Mouse (Mus musculus) gastrocnemius, postnatal 25 days (tissue): ENCODE results near the gene H1f0. TPM values are rescaled to one million over a fixed set of nuclear protein-coding genes. Genes with fewer than 3 reads are reported as not detected.
A peak's percentile ranks its signal among the peaks of the same experiment; 100 is the strongest.

Source experiments
- DNase-seq: peaks from one replicate; pipeline ENCODE4 v3.0.0; 2022
- microRNA-seq, 2 experiments: library from miRNA; unstranded; fragments of <30 nt; microRNA quantifications; one replicate each; pipeline ENCODE4 v1.2.0; 2021; ENCODE audit warnings: borderline replicate concordance in 2 of 2
- total RNA-seq, 2 experiments: library from RNA; stranded (reverse); gene quantifications; 1 replicate in 1 of 2; 2 replicates in 1 of 2; pipeline ENCODE4 v1.2.3; 2021

Gene H1f0
- total RNA-seq, 2 experiments from 2014 or later = 73.2 to 75.3 TPM

GRCm38 (mm10) chr15:79068416-79068815 is 40.2 kb downstream of the H1f0 start:
- no peak for DNase-seq

- no peak for DNase-seq
These were observed 43.1 kb downstream of the H1f0 start for GRCm38 (mm10) chr15:79071117-79072039.

GRCm38 (mm10) chr15:79073752-79074151 is 45.5 kb downstream of the H1f0 start:
- DNase-seq = no peak

- no peak for DNase-seq
These were observed 46.2 kb downstream of the H1f0 start for GRCm38 (mm10) chr15:79074446-79074845.

- DNase-seq = peak; percentile 85
These were observed 46.8 kb downstream of the H1f0 start, which contains the start of gene Eif3l for GRCm38 (mm10) chr15:79074913-79075532. TSS of gene Eif3l (plus strand) at chr15:79075179.

GRCm38 (mm10) chr15:79075658-79076365 is 47.6 kb downstream of the H1f0 start:
- no peak for DNase-seq

GRCm38 (mm10) chr15:79079567-79079966 is 51.3 kb downstream of the H1f0 start:
- no peak for DNase-seq

Small RNA genes lying within 50 kb of the gene (microRNA-seq; reads per million reads assigned to microRNA genes)
- gene Mir6956 = 0 to 1.6 reads per million in 2 experiments

Other genes with a start within 250 kb of the H1f0 start
- 1 to 10 TPM; 6.4 to 7.8 TPM for gene Card10, start 225.4 kb upstream of the H1f0 start, total RNA-seq
- gene Cdc42ep1, start 185.8 kb upstream of the H1f0 start, total RNA-seq = 10 to 100 TPM in 1 of 2 experiments, 1 to 10 TPM in 1; 9.3 to 10.5 TPM
- not detected for gene Lgals2, start 172.9 kb upstream of the H1f0 start, total RNA-seq
- gene Gga1, start 151.3 kb upstream of the H1f0 start, total RNA-seq = 10 to 100 TPM; 33.5 to 34.2 TPM
- under 1 TPM in 1 of 2 experiments, not detected in 1; 0.11 TPM for gene Gm49510, start 128.8 kb upstream of the H1f0 start, total RNA-seq
- gene Sh3bp1, start 128.7 kb upstream of the H1f0 start, total RNA-seq = 1 to 10 TPM; 2.6 to 3.1 TPM
- gene Pdxp, start 114.5 kb upstream of the H1f0 start, total RNA-seq = 1 to 10 TPM; 2.3 TPM
- 100 to 1,000 TPM; 224 to 270 TPM for gene Lgals1, start 101.7 kb upstream of the H1f0 start, total RNA-seq
- 10 to 100 TPM; 22.2 to 23.1 TPM for gene Nol12, start 93.5 kb upstream of the H1f0 start, total RNA-seq
- gene Triobp, start 80.7 kb upstream of the H1f0 start, total RNA-seq = 10 to 100 TPM; 35.3 to 42.2 TPM
- gene Galr3, start 13.4 kb downstream of the H1f0 start, total RNA-seq = not detected
- 1 to 10 TPM; 3.6 to 4.4 TPM for gene Ankrd54, start 34.4 kb downstream of the H1f0 start, total RNA-seq
- 10 to 100 TPM; 46.3 to 53.2 TPM for gene Eif3l, start 46.7 kb downstream of the H1f0 start, total RNA-seq
- 10 to 100 TPM; 14.0 to 15.0 TPM for gene Micall1, start 80.4 kb downstream of the H1f0 start, total RNA-seq
- gene Polr2f, start 112.6 kb downstream of the H1f0 start, total RNA-seq = 10 to 100 TPM; 65.8 to 66.9 TPM
- 1 to 10 TPM in 1 of 2 experiments, under 1 TPM in 1; 0.56 to 1.6 TPM for gene 1700088E04Rik, start 112.8 kb downstream of the H1f0 start, total RNA-seq
- 1 to 10 TPM; 1.3 to 1.8 TPM for gene Sox10, start 136.8 kb downstream of the H1f0 start, total RNA-seq
- 10 to 100 TPM; 24.8 to 28.5 TPM for gene Pick1, start 200.7 kb downstream of the H1f0 start, total RNA-seq
- under 1 TPM; 0.23 to 0.54 TPM for gene Gm49486, start 200.9 kb downstream of the H1f0 start, total RNA-seq
- under 1 TPM in 1 of 2 experiments, not detected in 1; 0.20 TPM for gene Slc16a8, start 226.3 kb downstream of the H1f0 start, total RNA-seq